Mouse (Mus musculus) ES-E14 (cell line): ENCODE data around the gene Irf5. TPM values are rescaled to one million over a fixed set of nuclear protein-coding genes. Genes with fewer than 3 reads are reported as not detected.

Experiments
- DNase-seq: peaks from one replicate; pipeline ENCODE4 v3.0.0-alpha.2; 2013; ENCODE audit warnings: low read depth, low spot score
- H3K27ac ChIP-seq: 2 replicates; pipeline ENCODE4 v1.5.1; 2012; ENCODE audit warnings: low read depth, mild to moderate bottlenecking, low read length, moderate library complexity, mixed read lengths; ENCODE audit not compliant: poor library complexity, insufficient read depth, severe bottlenecking
- H3K36me3 ChIP-seq: 2 replicates; pipeline ENCODE4 v1.6.1; 2012; ENCODE audit warnings: mild to moderate bottlenecking, low read length, moderate library complexity, mixed read lengths; ENCODE audit not compliant: control insufficient read depth, poor library complexity, insufficient read depth, severe bottlenecking
- H3K4me1 ChIP-seq, 2 experiments: fragments of 150-350 bp in 1 of 2; sonication (generic) in 1 of 2; 2 replicates each; pipeline ENCODE4 v1.6.1; 2012; ENCODE audit warnings: low read length in 2 of 2, mild to moderate bottlenecking in 1 of 2, mixed read lengths in 1 of 2; ENCODE audit not compliant: control insufficient read depth in 2 of 2, insufficient read depth in 2 of 2, poor library complexity in 1 of 2
- H3K4me3 ChIP-seq, 2 experiments: fragments of 150-350 bp in 1 of 2; sonication (generic) in 1 of 2; 2 replicates each; pipeline ENCODE4 v1.5.1; 2012; ENCODE audit warnings: low read length in 2 of 2, low read depth in 1 of 2, mild to moderate bottlenecking in 1 of 2, mixed read lengths in 1 of 2; ENCODE audit not compliant: insufficient read depth in 1 of 2, poor library complexity in 1 of 2, severe bottlenecking in 1 of 2
- H3K9ac ChIP-seq: 2 replicates; pipeline ENCODE4 v1.6.1; 2012; ENCODE audit warnings: low read depth, mild to moderate bottlenecking, low read length, mixed read lengths; ENCODE audit not compliant: poor library complexity, insufficient read depth, severe bottlenecking
- H3K9me3 ChIP-seq: fragments of 150-350 bp; sonication (generic); 2 replicates; pipeline ENCODE4 v1.6.1; 2012; ENCODE audit warnings: low read depth, mild to moderate bottlenecking, low read length; ENCODE audit not compliant: control insufficient read depth, insufficient read depth
- CHD2 ChIP-seq: IDR thresholded peaks from 2 replicates; pipeline ENCODE4 v1.6.1; 2014; ENCODE audit warnings: mild to moderate bottlenecking, low read depth, low read length, inconsistent platforms
- HCFC1 ChIP-seq: IDR thresholded peaks from 2 replicates; pipeline ENCODE4 v1.6.1; 2012; ENCODE audit warnings: low read length, inconsistent platforms, borderline replicate concordance; ENCODE audit not compliant: insufficient read depth
- MAFK ChIP-seq: IDR thresholded peaks from 2 replicates; pipeline ENCODE4 v1.6.1; 2014; ENCODE audit warnings: mild to moderate bottlenecking, low read depth, low read length, inconsistent platforms; ENCODE audit not compliant: insufficient read depth
- ZC3H11A ChIP-seq: IDR thresholded peaks from 2 replicates; pipeline ENCODE4 v1.6.1; 2012; ENCODE audit warnings: low read depth, mild to moderate bottlenecking, inconsistent platforms, low read length, borderline replicate concordance
- ZNF384 ChIP-seq: IDR thresholded peaks from 2 replicates; pipeline ENCODE4 v1.6.1; 2012; ENCODE audit warnings: low read depth, low read length, inconsistent platforms
- in situ Hi-C, 2 experiments: fragments of 600-800 bp; cut with MboI; formaldehyde crosslinking; loops; one replicate each; pipeline ENCODE4 v1.15.1; 2025; ENCODE audit warnings: low sequenced_read_pairs in 2 of 2, inconsistent platforms in 1 of 2; ENCODE audit not compliant: unreplicated experiment in 2 of 2
- total RNA-seq: library from RNA; depleted of rRNA; stranded (reverse); fragments of 300-350 nt; gene quantifications from 2 replicates; pipeline ENCODE4 v1.2.3, GENCODE M21; 2012

Irf5 gene
- total RNA-seq, 1 experiment: 3.7 TPM

GRCm38 (mm10) chr6:29540956-29541355 is 14.5 kb downstream of the Irf5 start:
- Histone ChIP-seq H3K9me3 (no peaks in the 10 kb centered on the region), H3K36me3 (peaks cover 25% of the 10 kb centered on the region), H3K4me1 (no peaks in the 10 kb centered on the region), H3K4me3 (no peak overlapping the region), H3K27ac (no peak overlapping the region), H3K9ac (no peak overlapping the region)
- no peak for DNase-seq
- in situ Hi-C loops: no loop called here
- TF ChIP-seq ZC3H11A (no peak), MAFK (no peak), CHD2 (no peak), ZNF384 (no peak), HCFC1 (no peak)

DNA sequence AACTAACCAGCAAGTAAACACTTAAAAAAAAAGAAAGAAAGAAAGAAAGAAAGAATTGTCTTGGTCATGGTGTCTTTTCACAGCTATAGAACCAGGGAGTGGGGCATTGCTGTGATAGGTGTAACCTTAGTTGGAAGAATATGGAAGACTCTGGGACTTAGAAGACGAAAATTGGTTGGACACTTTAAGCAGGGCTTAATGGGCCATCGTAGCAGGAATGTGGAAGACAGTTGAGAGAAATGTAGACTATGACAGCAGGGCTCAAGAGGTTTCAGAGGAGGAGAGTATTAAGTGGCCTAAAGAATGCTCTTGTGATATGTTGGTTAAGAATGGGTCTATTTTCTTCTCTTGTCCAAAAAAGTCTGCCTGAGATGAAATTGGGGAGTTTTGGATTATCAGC is 19.2 kb downstream of the Irf5 start:
- Histone ChIP-seq H3K27ac (no peak overlapping the region), H3K9me3 (no peaks in the 10 kb centered on the region), H3K9ac (no peak overlapping the region), H3K36me3 (peaks cover 26% of the 10 kb centered on the region), H3K4me3 (no peak overlapping the region), H3K4me1 (no peaks in the 10 kb centered on the region)
- in situ Hi-C loops: no loop called here
- TF ChIP-seq MAFK (no peak), HCFC1 (no peak), ZNF384 (no peak), CHD2 (no peak), ZC3H11A (no peak)
- DNase-seq: no peak

GRCm38 (mm10) chr6:29547582-29547981 is 21.2 kb downstream of the Irf5 start:
- H3K4me1 ChIP-seq: no peaks in the 10 kb centered on the region
- no peak overlapping the region for H3K9ac ChIP-seq
- DNase-seq: no peak
- no peak overlapping the region for H3K4me3 ChIP-seq
- H3K36me3 ChIP-seq: peaks cover 21% of the 10 kb centered on the region
- no peak overlapping the region; the same call in 1 of the 2 replicates for H3K27ac ChIP-seq
- H3K9me3 ChIP-seq: no peaks in the 10 kb centered on the region
- in situ Hi-C loops: no loop called here
- TF ChIP-seq CHD2: no peak
- TF ChIP-seq ZC3H11A: no peak

DNA sequence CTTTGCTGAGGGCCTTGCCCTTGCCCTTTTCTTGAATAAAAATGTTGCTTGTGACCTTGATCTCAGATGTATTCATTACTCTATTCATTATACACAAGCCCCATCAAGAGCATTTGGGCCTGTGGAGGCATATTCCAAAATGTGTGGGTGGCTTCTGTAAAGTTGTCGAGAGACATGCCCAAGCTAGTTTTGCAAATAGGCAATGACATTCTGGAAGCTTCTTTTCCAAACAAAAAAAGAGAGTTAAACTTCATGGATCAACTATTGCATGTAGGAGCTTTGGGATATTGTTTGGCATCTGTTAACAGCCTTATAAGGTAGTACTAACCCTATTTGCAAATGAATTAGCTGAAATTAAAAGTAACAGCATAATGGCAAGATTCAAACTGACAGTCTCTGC is 21.7 kb downstream of the Irf5 start:
- Histone ChIP-seq H3K36me3 (peaks cover 16% of the 10 kb centered on the region), H3K4me1 (no peaks in the 10 kb centered on the region), H3K4me3 (no peak overlapping the region), H3K27ac (no peak overlapping the region; the same call in 1 of the 2 replicates), H3K9me3 (no peaks in the 10 kb centered on the region), H3K9ac (no peak overlapping the region)
- DNase-seq: no peak
- TF ChIP-seq HCFC1: no peak
- in situ Hi-C loops: no loop called here

GRCm38 (mm10) chr6:29552526-29552925 is 26.1 kb downstream of the Irf5 start:
- Histone ChIP-seq H3K9me3 (no peaks in the 10 kb centered on the region), H3K36me3 (peaks cover 19% of the 10 kb centered on the region), H3K9ac (no peak overlapping the region), H3K4me1 (no peaks in the 10 kb centered on the region), H3K4me3 (no peak overlapping the region), H3K27ac (no peak overlapping the region)
- no peak for DNase-seq
- in situ Hi-C loops: no loop called here
- TF ChIP-seq CHD2 (no peak), HCFC1 (no peak), MAFK (no peak)
